Mouse (Mus musculus) forebrain, embryonic 11.5 days (tissue): ENCODE measurements around the gene Ephb1. TPM values are rescaled to one million over a fixed set of nuclear protein-coding genes. Genes with fewer than 3 reads are reported as not detected.

Experiments
- ATAC-seq: fragments of 200-750 bp; cut with Nextera tagmentation; replicated peaks from 2 replicates; pipeline ENCODE4 v1.8.0; 2017; ENCODE audit warnings: moderate TSS enrichment; ENCODE audit not compliant: low FRiP score
- DNase-seq: peaks from one replicate; pipeline ENCODE4 v3.0.0-alpha.2; 2017; ENCODE audit warnings: low spot score
- H3K27ac ChIP-seq: fragments of 300-500 bp; sonication (generic); 2 replicates; pipeline ENCODE4 v1.5.1; 2014; ENCODE audit warnings: low read depth, low read length
- H3K27me3 ChIP-seq: fragments of 300-500 bp; sonication (generic); 2 replicates; pipeline ENCODE4 v1.6.1; 2014; ENCODE audit warnings: mild to moderate bottlenecking, low read length, mixed read lengths; ENCODE audit not compliant: control insufficient read depth, insufficient read depth
- H3K36me3 ChIP-seq: fragments of 300-500 bp; sonication (generic); 2 replicates; pipeline ENCODE4 v1.6.1; 2014; ENCODE audit warnings: mild to moderate bottlenecking, low read length, moderate library complexity, mixed read lengths; ENCODE audit not compliant: control insufficient read depth, insufficient read depth
- H3K4me1 ChIP-seq: fragments of 300-500 bp; sonication (generic); replicated peaks from 2 replicates; pipeline ENCODE4 v1.6.1; 2014; ENCODE audit warnings: low read length, mixed read lengths; ENCODE audit not compliant: control insufficient read depth, insufficient read depth
- H3K4me2 ChIP-seq: fragments of 300-500 bp; sonication (generic); 2 replicates; pipeline ENCODE4 v1.6.1; 2014; ENCODE audit warnings: low read depth, mild to moderate bottlenecking, low read length, moderate library complexity, mixed read lengths; ENCODE audit not compliant: severe bottlenecking
- H3K4me3 ChIP-seq: fragments of 300-500 bp; sonication (generic); 2 replicates; pipeline ENCODE4 v1.5.1; 2014; ENCODE audit warnings: low read depth, low read length
- H3K9ac ChIP-seq: fragments of 300-500 bp; sonication (generic); 2 replicates; pipeline ENCODE4 v1.6.1; 2014; ENCODE audit warnings: low read length
- H3K9me3 ChIP-seq: fragments of 300-500 bp; sonication (generic); 2 replicates; pipeline ENCODE4 v1.6.1; 2016; ENCODE audit warnings: low read length, mixed read lengths; ENCODE audit not compliant: control insufficient read depth
- WGBS: fragments of 180-500 bp; shearing (Covaris S2); extraction: QIAGEN DNeasy Blood & Tissue Kit; methylation state at CpG from one replicate; pipeline ENCODE4 v1.1.7; 2014; 5-methylcytosine and 5-hydroxymethylcytosine counted together
- polyA plus RNA-seq: library from polyadenylated mRNA; unstranded; fragments of >200 nt; fragmentation: Nextera tagmentation; extraction: Ambion mirVana; gene quantifications from 2 replicates; pipeline ENCODE4 v1.2.1, GENCODE M21; 2014

The Ephb1 gene
- polyA plus RNA-seq, 1 experiment from 2014 or later, result 19.9 TPM

- Histone ChIP-seq H3K4me2 (no peak overlapping the region), H3K9me3 (no peaks in the 10 kb centered on the region), H3K9ac (no peak overlapping the region), H3K27ac (no peak overlapping the region), H3K4me3 (no peak overlapping the region), H3K36me3 (no peaks in the 10 kb centered on the region), H3K4me1 (no peaks in the 10 kb centered on the region), H3K27me3 (no peaks in the 10 kb centered on the region)
- WGBS, result 81% methylated on average over 5 of the region's 5 CpGs
- DNase-seq (no peak), ATAC-seq (no peak)
Measured at GRCm38 (mm10) chr9:102088598-102088997, 265.9 kb downstream of the Ephb1 start.

- WGBS, result 90% methylated on average over 24 of the region's 24 CpGs
- H3K4me2 ChIP-seq, result no peak overlapping the region
- H3K27me3 ChIP-seq, result no peaks in the 10 kb centered on the region
- ATAC-seq (no peak), DNase-seq (peak; percentile 31)
- no peaks in the 10 kb centered on the region for H3K4me1 ChIP-seq
- no peaks in the 10 kb centered on the region for H3K9me3 ChIP-seq
- no peak overlapping the region for H3K27ac ChIP-seq
- H3K36me3 ChIP-seq, result no peaks in the 10 kb centered on the region
- no peak overlapping the region for H3K4me3 ChIP-seq
- H3K9ac ChIP-seq, result no peak overlapping the region
Measured at GRCm38 (mm10) chr9:102086053-102086706, 268.3 kb downstream of the Ephb1 start.

GRCm38 (mm10) chr9:102085477-102085876 lies 269.0 kb downstream of the Ephb1 start:
- Histone ChIP-seq H3K4me1 (no peaks in the 10 kb centered on the region), H3K9ac (no peak overlapping the region), H3K27me3 (no peaks in the 10 kb centered on the region), H3K4me2 (no peak overlapping the region), H3K4me3 (no peak overlapping the region), H3K9me3 (no peaks in the 10 kb centered on the region), H3K36me3 (no peaks in the 10 kb centered on the region), H3K27ac (no peak overlapping the region)
- 94% methylated on average over 9 of the region's 9 CpGs for WGBS
- DNase-seq (no peak), ATAC-seq (no peak)

- WGBS, result 90% methylated on average over 5 of the region's 5 CpGs
- DNase-seq (no peak), ATAC-seq (no peak)
- Histone ChIP-seq H3K4me2 (no peak overlapping the region), H3K27ac (no peak overlapping the region), H3K9ac (no peak overlapping the region), H3K9me3 (no peaks in the 10 kb centered on the region), H3K36me3 (no peaks in the 10 kb centered on the region), H3K4me1 (no peaks in the 10 kb centered on the region), H3K27me3 (no peaks in the 10 kb centered on the region), H3K4me3 (no peak overlapping the region)
Measured at GRCm38 (mm10) chr9:102080934-102081333, 273.6 kb downstream of the Ephb1 start.

- DNase-seq (no peak), ATAC-seq (no peak)
- no peaks in the 10 kb centered on the region for H3K9me3 ChIP-seq
- H3K36me3 ChIP-seq, result no peaks in the 10 kb centered on the region
- H3K4me2 ChIP-seq, result no peak overlapping the region
- H3K27me3 ChIP-seq, result no peaks in the 10 kb centered on the region
- H3K27ac ChIP-seq, result no peak overlapping the region
- 96% methylated on average over 2 of the region's 2 CpGs for WGBS
- H3K4me1 ChIP-seq, result no peaks in the 10 kb centered on the region
- no peak overlapping the region for H3K4me3 ChIP-seq
- H3K9ac ChIP-seq, result no peak overlapping the region
Measured at GRCm38 (mm10) chr9:102079151-102079550, 275.3 kb downstream of the Ephb1 start.

- Histone ChIP-seq H3K4me2 (no peak overlapping the region), H3K27ac (no peak overlapping the region), H3K36me3 (no peaks in the 10 kb centered on the region), H3K9me3 (no peaks in the 10 kb centered on the region), H3K4me1 (no peaks in the 10 kb centered on the region), H3K27me3 (no peaks in the 10 kb centered on the region), H3K4me3 (no peak overlapping the region), H3K9ac (no peak overlapping the region)
- DNase-seq (peak; percentile 25), ATAC-seq (no peak)
- WGBS, result 92% methylated on average over 6 of the region's 6 CpGs
Measured at GRCm38 (mm10) chr9:102078238-102078637, 276.3 kb downstream of the Ephb1 start.

- WGBS, result 78% methylated on average over 4 of the region's 4 CpGs
- Histone ChIP-seq H3K4me3 (no peak overlapping the region), H3K4me2 (no peak overlapping the region), H3K9ac (no peak overlapping the region), H3K27ac (no peak overlapping the region), H3K36me3 (no peaks in the 10 kb centered on the region), H3K9me3 (no peaks in the 10 kb centered on the region), H3K27me3 (no peaks in the 10 kb centered on the region), H3K4me1 (no peaks in the 10 kb centered on the region)
- peak; percentile 37 for DNase-seq
- ATAC-seq, result no peak
Measured at GRCm38 (mm10) chr9:102075539-102075938, 279.0 kb downstream of the Ephb1 start.

GRCm38 (mm10) chr9:102073404-102073803 lies 281.1 kb downstream of the Ephb1 start:
- H3K27ac ChIP-seq, result no peak overlapping the region
- no peak overlapping the region for H3K4me3 ChIP-seq
- no peak for ATAC-seq
- no peaks in the 10 kb centered on the region for H3K9me3 ChIP-seq
- no peaks in the 10 kb centered on the region for H3K27me3 ChIP-seq
- H3K9ac ChIP-seq, result no peak overlapping the region
- no peaks in the 10 kb centered on the region; the same call in 1 of the 2 replicates for H3K4me1 ChIP-seq
- 89% methylated on average over 5 of the region's 5 CpGs for WGBS
- H3K4me2 ChIP-seq, result no peak overlapping the region
- peak; percentile 37 for DNase-seq
- H3K36me3 ChIP-seq, result no peaks in the 10 kb centered on the region

- ATAC-seq (no peak), DNase-seq (no peak)
- no peaks in the 10 kb centered on the region for H3K9me3 ChIP-seq
- 59% methylated on average over 3 of the region's 3 CpGs for WGBS
- H3K36me3 ChIP-seq, result no peaks in the 10 kb centered on the region
- no peak overlapping the region for H3K4me3 ChIP-seq
- no peak overlapping the region for H3K27ac ChIP-seq
- no peak overlapping the region for H3K9ac ChIP-seq
- H3K4me2 ChIP-seq, result no peak overlapping the region
- no peaks in the 10 kb centered on the region; the same call in 1 of the 2 replicates for H3K4me1 ChIP-seq
- H3K27me3 ChIP-seq, result no peaks in the 10 kb centered on the region
Measured at GRCm38 (mm10) chr9:102069151-102069882, 285.2 kb downstream of the Ephb1 start.
